Mouse (Mus musculus): ENCODE results near the gene Nfia.

Gene Nfia

GRCm38 (mm10) chr4:98120706-98121340 lies 348.3 kb downstream of the Nfia start:
- DNase-seq (ENCODE audit: low read depth, low spot score), result no peak

- DNase-seq (ENCODE audit: low read depth, low spot score), result no peak
These were observed 353.6 kb downstream of the Nfia start for GRCm38 (mm10) chr4:98126003-98126677.

- no peak for DNase-seq (ENCODE audit: low read depth, low spot score)
These were observed 358.3 kb downstream of the Nfia start for GRCm38 (mm10) chr4:98130798-98131197.

- DNase-seq (ENCODE audit: low read depth, low spot score), result no peak
These were observed 361.5 kb downstream of the Nfia start for GRCm38 (mm10) chr4:98134027-98134426.

GRCm38 (mm10) chr4:98136072-98136471 lies 363.5 kb downstream of the Nfia start:
- no peak for DNase-seq (ENCODE audit: low read depth, low spot score)

- no peak for DNase-seq (ENCODE audit: low read depth, low spot score)
These were observed 370.4 kb downstream of the Nfia start for GRCm38 (mm10) chr4:98142879-98143436.

GRCm38 (mm10) chr4:98150576-98150975 lies 378.0 kb downstream of the Nfia start:
- no peak for DNase-seq (ENCODE audit: low read depth, low spot score)

GRCm38 (mm10) chr4:98157921-98158320 lies 385.4 kb downstream of the Nfia start:
- DNase-seq (ENCODE audit: low read depth, low spot score), result no peak

GRCm38 (mm10) chr4:98166379-98166778 lies 393.8 kb downstream of the Nfia start:
- no peak for DNase-seq (ENCODE audit: low read depth, low spot score)

All from embryo, embryonic 11.5 days (tissue).